8 mouse cellular contexts compared by ENCODE assay signal in the genomic region with DNA sequence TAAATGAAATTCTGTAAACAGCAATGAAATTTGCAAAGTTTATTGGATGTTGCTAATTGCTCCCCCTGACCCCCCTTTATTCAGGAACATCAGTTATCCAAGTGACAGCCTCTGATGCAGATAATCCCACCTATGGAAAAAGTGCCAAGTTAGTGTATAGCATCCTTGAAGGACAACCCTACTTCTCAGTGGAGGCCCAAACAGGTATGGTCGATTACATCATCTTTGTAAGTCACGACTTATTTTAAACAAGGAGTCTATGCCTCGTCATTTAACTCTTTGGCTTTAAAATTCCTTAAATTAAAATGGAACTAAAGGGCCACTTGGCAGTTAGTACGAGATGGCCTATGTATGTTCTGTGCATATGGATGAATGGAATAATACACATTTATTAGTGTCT.
DNase-seq lines count a peak whose midpoint lies in the region; TF ChIP-seq lines count a peak whose summit lies in the region.
"Not testable (repeated sequence)": the region's sequence is repeated elsewhere in the genome, so short reads cannot be mapped to it uniquely, and the experiment has no call there.

No protein-coding gene starts in this region.

- TF ChIP-seq POLR2A in kidney, adult 2 months (IDR thresholded peaks at IDR 0.05; ENCODE audit: low read depth, low read length) = not testable (repeated sequence)

- H3K27ac ChIP-seq in kidney, adult 2 months (ENCODE audit: insufficient read depth, low read depth, low read length) = not testable (repeated sequence)

- not testable (repeated sequence) for H3K36me3 ChIP-seq in kidney, adult 2 months (ENCODE audit: control insufficient read depth, insufficient read depth, low read length)

- H3K4me1 ChIP-seq in kidney, adult 2 months (ENCODE audit: control insufficient read depth, insufficient read depth, low read length) = not testable (repeated sequence)

- H3K27me3 ChIP-seq in kidney, adult 2 months (replicated peaks; ENCODE audit: control insufficient read depth, insufficient read depth, low read length) = not testable (repeated sequence)

- peak; percentile 85 for DNase-seq in heart, adult 11 months
- DNase-seq in kidney, adult 11 months = peak; percentile 2
- peak; percentile 15 for DNase-seq in kidney, adult 2 months
- peak; percentile 4 to 33 for DNase-seq in kidney, postnatal 25 days
- DNase-seq in spleen, postnatal 4 days (ENCODE audit: low spot score in 2 of 2) = peak; percentile 10 to 61
- peak; percentile 29 for DNase-seq in testis, postnatal 10 days (ENCODE audit: low spot score)
- DNase-seq in thymus, postnatal 14 days = peak; percentile 2
- peak; percentile 1 for DNase-seq in thymus, postnatal 25 days

- 86% methylated on average over 4 of the region's 4 CpGs for WGBS in kidney, adult 2 months

- not testable (repeated sequence) for TF ChIP-seq CTCF in kidney, adult 2 months (conservative IDR thresholded peaks at IDR 0.05; ENCODE audit: insufficient read depth, insufficient read length, low read depth, low read length)

- H3K4me3 ChIP-seq in kidney, adult 2 months (ENCODE audit: insufficient read depth, low read depth, low read length) = not testable (repeated sequence)

Comparison
In these comparisons a context has a peak if more than half of its experiments do, and no peak if none do; other contexts are left out.
1. DNase-seq: peak in every context shown above with its lines; median percentile 85 in heart, adult 11 months; 36 in spleen, postnatal 4 days; 29 in testis, postnatal 10 days; 18 in kidney, postnatal 25 days; 15 in kidney, adult 2 months; 2 in kidney, adult 11 months; 2 in thymus, postnatal 14 days; 1 in thymus, postnatal 25 days.